Mouse (Mus musculus) central nervous system, embryonic 14 days (tissue): ENCODE measurements around the gene Krtap5-3. TPM values are rescaled to one million over a fixed set of nuclear protein-coding genes. Genes with fewer than 3 reads are reported as not detected.

ENCODE experiments used
- polyA plus RNA-seq: library from polyadenylated mRNA; depleted of rRNA; stranded (reverse); fragments of >200 nt; gene quantifications from 2 replicates; pipeline ENCODE4 v1.2.3, GENCODE M21; 2012; rRNA removed

The Krtap5-3 gene
- not detected in 2 replicates for polyA plus RNA-seq

DNA sequence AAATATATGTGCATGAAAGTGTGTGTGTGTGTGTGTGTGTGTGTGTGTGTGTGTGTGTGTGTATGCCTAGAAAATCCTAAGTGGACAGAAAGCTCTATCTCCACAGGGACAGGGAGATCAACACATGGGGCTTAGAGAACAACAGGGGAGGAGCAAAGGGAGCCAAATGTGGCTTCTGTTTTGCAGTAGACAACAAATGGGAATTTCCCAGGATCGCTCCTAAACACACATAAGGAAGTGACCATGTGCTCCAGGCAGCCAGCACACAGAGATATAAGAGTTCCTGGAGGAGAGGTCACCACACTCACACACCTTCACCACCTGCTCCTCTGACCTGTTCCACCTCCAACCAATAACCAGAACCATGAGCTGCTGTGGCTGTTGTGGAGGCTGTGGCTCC, at the start of gene Krtap5-3:
Gene Krtap5-3 (plus strand): TSS at position 301 of the 400 bp plus-strand sequence.

DNA sequence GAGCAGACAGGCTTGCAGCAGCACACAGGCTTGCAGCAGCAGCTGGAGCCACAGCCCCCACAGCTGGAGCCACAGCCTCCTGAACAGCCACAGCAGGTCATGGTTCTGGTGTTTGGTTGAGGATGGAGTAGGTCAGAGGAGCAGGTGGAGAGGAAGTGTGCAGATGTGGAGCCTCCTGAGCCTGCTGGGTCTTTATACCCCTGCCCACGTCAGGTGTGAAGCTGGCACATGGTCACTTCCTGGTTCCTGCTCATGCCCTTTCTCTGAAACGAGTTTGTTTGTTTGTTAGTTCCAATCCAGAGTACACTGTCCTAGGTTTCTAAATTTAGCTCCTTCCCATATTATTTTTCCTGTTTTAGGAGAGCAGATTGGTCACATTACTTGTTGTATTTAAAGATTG, 44.2 kb upstream of the Krtap5-3 start, which contains the start of gene Gm29735:
Gene Gm29735 (minus strand): TSS at position 101 of the 400 bp plus-strand sequence.

GRCm38 (mm10) chr7:142165639-142166038, 35.5 kb upstream of the Krtap5-3 start, which contains the start of gene Gm4553:
Gene Gm4553, minus strand, starts transcription at chr7:142165739.

GRCm38 (mm10) chr7:142175905-142176304, 25.3 kb upstream of the Krtap5-3 start, which contains the start of gene Krtap5-2:
Gene Krtap5-2, minus strand, starts transcription at chr7:142176005.

DNA sequence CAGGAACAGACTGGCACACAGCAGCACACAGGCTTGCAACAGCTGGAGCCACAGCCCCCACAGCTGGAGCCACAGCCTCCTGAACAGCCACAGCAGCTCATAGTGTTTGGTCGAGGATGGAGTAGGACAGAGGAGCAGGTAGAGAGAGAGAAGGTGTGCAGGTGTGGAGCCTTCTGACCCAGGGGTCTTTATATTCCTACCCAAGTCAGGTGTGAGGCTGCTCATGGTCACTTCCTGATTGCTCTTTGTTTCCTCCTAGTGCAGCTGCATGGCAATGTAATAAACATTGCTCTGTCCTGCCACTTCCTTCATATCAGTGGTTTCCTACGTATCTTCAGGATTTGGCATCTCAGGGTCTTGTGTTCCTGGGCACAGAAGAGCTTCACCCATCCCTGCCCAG, 10.9 kb upstream of the Krtap5-3 start, which contains the start of gene Gm10153:
Gene Gm10153 (minus strand): TSS at position 101 of the 400 bp plus-strand sequence.

DNA sequence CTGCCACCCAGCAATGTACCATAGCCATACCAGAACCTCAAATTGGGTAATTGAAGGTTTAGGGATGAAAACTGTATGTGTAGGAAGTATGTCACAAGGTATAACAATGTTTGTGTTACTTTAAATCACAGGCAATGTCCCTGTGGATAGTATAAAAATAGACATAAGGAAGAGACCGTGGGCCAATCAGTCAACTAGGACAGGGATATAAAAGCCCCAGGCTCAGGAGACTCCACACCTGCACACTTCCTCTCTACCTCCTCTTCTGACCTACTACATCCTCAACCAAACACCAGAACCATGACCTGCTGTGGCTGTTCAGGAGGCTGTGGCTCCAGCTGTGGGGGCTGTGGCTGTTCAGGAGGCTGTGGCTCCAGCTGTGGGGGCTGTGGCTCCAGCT, 10.4 kb downstream of the Krtap5-3 start, which contains the start of gene Gm7579:
Gene Gm7579 (plus strand): TSS at position 301 of the 400 bp plus-strand sequence.

DNA sequence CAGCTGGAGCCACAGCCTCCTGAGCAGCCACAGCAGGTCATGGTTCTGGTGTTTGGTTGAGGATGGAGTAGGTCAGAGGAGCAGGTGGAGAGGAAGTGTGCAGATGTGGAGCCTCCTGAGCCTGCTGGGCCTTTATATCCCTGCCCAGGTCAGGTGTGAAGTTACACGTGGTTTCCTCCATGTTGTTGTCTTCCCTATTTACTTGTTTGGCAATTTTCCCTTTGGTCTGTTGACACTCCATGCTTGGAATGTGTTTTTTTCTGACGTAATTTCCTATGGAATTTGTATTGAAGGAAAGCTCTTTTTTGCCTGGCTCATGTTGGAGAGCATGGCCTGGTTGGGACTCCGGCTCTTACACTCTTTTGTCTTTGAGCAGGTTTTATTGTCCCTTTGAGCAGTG, 28.7 kb downstream of the Krtap5-3 start, which contains the start of gene Krtap5-5:
Gene Krtap5-5 (minus strand): TSS at position 101 of the 400 bp plus-strand sequence.

GRCm38 (mm10) chr7:142240978-142241377, 39.8 kb downstream of the Krtap5-3 start, which contains the start of gene Gm40460:
Gene Gm40460, minus strand, starts transcription at chr7:142241078.

Other genes with a start within 250 kb of the Krtap5-3 start
- 43.3 and 45.4 TPM in 2 replicates for gene Mob2, start 140.3 kb upstream of the Krtap5-3 start, polyA plus RNA-seq
- gene Dusp8, start 105.5 kb upstream of the Krtap5-3 start, polyA plus RNA-seq: 77.4 and 81.3 TPM in 2 replicates
- gene Gm45618, start 80.6 kb upstream of the Krtap5-3 start, polyA plus RNA-seq: not detected in 2 replicates
- not detected in 2 replicates for gene Gm39115, start 65.3 kb upstream of the Krtap5-3 start, polyA plus RNA-seq
- not detected in 2 replicates for gene Gm45337, start 56.8 kb upstream of the Krtap5-3 start, polyA plus RNA-seq
- not detected in 2 replicates for gene Gm29735, start 44.3 kb upstream of the Krtap5-3 start, polyA plus RNA-seq
- gene Gm4553, start 35.6 kb upstream of the Krtap5-3 start, polyA plus RNA-seq: not detected in 2 replicates
- not detected in 2 replicates for gene Krtap5-2, start 25.4 kb upstream of the Krtap5-3 start, polyA plus RNA-seq
- gene Gm10153, start 11.0 kb upstream of the Krtap5-3 start, polyA plus RNA-seq: not detected in 2 replicates
- gene Gm7579, start 10.5 kb downstream of the Krtap5-3 start, polyA plus RNA-seq: not detected in 2 replicates
- not detected in 2 replicates for gene Krtap5-5, start 28.6 kb downstream of the Krtap5-3 start, polyA plus RNA-seq
- not detected in 2 replicates for gene Gm40460, start 39.7 kb downstream of the Krtap5-3 start, polyA plus RNA-seq
- gene Gm2431, start 57.0 kb downstream of the Krtap5-3 start, polyA plus RNA-seq: not detected in 2 replicates
- gene Gm4559, start 73.0 kb downstream of the Krtap5-3 start, polyA plus RNA-seq: not detected in 2 replicates
- not detected in 2 replicates for gene Krtap5-1, start 95.8 kb downstream of the Krtap5-3 start, polyA plus RNA-seq
- gene Krtap5-4, start 102.2 kb downstream of the Krtap5-3 start, polyA plus RNA-seq: not detected in 2 replicates
- 2.3 TPM in 2 replicates for gene Ifitm10, start 172.4 kb downstream of the Krtap5-3 start, polyA plus RNA-seq
- gene Gm49369, start 181.3 kb downstream of the Krtap5-3 start, polyA plus RNA-seq: 0.59 and 0.71 TPM in 2 replicates
- 173 and 189 TPM in 2 replicates for gene Ctsd, start 186.7 kb downstream of the Krtap5-3 start, polyA plus RNA-seq
- gene Syt8, start 233.5 kb downstream of the Krtap5-3 start, polyA plus RNA-seq: 0.79 TPM in 1 of 2 replicates, not detected in the other
- 0.74 and 30.3 TPM in 2 replicates for gene Tnni2, start 240.4 kb downstream of the Krtap5-3 start, polyA plus RNA-seq